Mouse (Mus musculus): Measurements from ENCODE around the gene 1700003E16Rik. TPM values are rescaled to one million over a fixed set of nuclear protein-coding genes. Genes with fewer than 3 reads are reported as not detected.

Gene 1700003E16Rik
- polyA plus RNA-seq, 1 experiment = not detected

GRCm38 (mm10) chr6:83117165-83117438 is 39.1 kb upstream of the 1700003E16Rik start:
- no peak overlapping the region for H3K4me3 ChIP-seq (ENCODE audit: insufficient read depth, low read depth, low read length)
- H3K27ac ChIP-seq (ENCODE audit: insufficient read depth, low read depth, low read length) = no peak overlapping the region
- WGBS = 73% methylated on average over 4 of the region's 4 CpGs
- TF ChIP-seq POLR2A (IDR thresholded peaks at IDR 0.05; ENCODE audit: insufficient read depth, low read depth, low read length) = no peak
- TF ChIP-seq CTCF (IDR thresholded peaks at IDR 0.05; ENCODE audit: insufficient read depth, low read depth, low read length) = no peak
- H3K4me1 ChIP-seq (ENCODE audit: control insufficient read depth, insufficient read depth, low read length) = peaks cover 22% of the 10 kb centered on the region

- no peak overlapping the region for H3K27ac ChIP-seq (ENCODE audit: insufficient read depth, low read depth, low read length)
- no peak for TF ChIP-seq POLR2A (IDR thresholded peaks at IDR 0.05; ENCODE audit: insufficient read depth, low read depth, low read length)
- no peak for TF ChIP-seq CTCF (IDR thresholded peaks at IDR 0.05; ENCODE audit: insufficient read depth, low read depth, low read length)
- WGBS = 91% methylated on average over 13 of the region's 13 CpGs
- no peak overlapping the region for H3K4me3 ChIP-seq (ENCODE audit: insufficient read depth, low read depth, low read length)
- H3K4me1 ChIP-seq (ENCODE audit: control insufficient read depth, insufficient read depth, low read length) = peaks cover 24% of the 10 kb centered on the region
These were observed 38.6 kb upstream of the 1700003E16Rik start for GRCm38 (mm10) chr6:83117616-83118015.

- Histone ChIP-seq H3K4me3 (ENCODE audit: insufficient read depth, low read depth, low read length) (no peak overlapping the region), H3K27ac (ENCODE audit: insufficient read depth, low read depth, low read length) (no peak overlapping the region), H3K4me1 (ENCODE audit: control insufficient read depth, insufficient read depth, low read length) (peaks cover 27% of the 10 kb centered on the region)
- TF ChIP-seq POLR2A (IDR thresholded peaks at IDR 0.05; ENCODE audit: insufficient read depth, low read depth, low read length) = no peak
- no peak for TF ChIP-seq CTCF (IDR thresholded peaks at IDR 0.05; ENCODE audit: insufficient read depth, low read depth, low read length)
- WGBS = 76% methylated on average over 11 of the region's 11 CpGs
These were observed 37.8 kb upstream of the 1700003E16Rik start for GRCm38 (mm10) chr6:83118369-83118768.

GRCm38 (mm10) chr6:83118825-83119733 is 37.1 kb upstream of the 1700003E16Rik start:
- Histone ChIP-seq H3K4me1 (ENCODE audit: control insufficient read depth, insufficient read depth, low read length) (peaks cover 27% of the 10 kb centered on the region), H3K27ac (ENCODE audit: insufficient read depth, low read depth, low read length) (no peak overlapping the region), H3K4me3 (ENCODE audit: insufficient read depth, low read depth, low read length) (no peak overlapping the region)
- TF ChIP-seq POLR2A (IDR thresholded peaks at IDR 0.05; ENCODE audit: insufficient read depth, low read depth, low read length) (no peak), CTCF (IDR thresholded peaks at IDR 0.05; ENCODE audit: insufficient read depth, low read depth, low read length) (no peak)
- 74% methylated on average over 14 of the region's 14 CpGs for WGBS

- peaks cover 32% of the 10 kb centered on the region for H3K4me1 ChIP-seq (ENCODE audit: control insufficient read depth, insufficient read depth, low read length)
These were observed 36.5 kb upstream of the 1700003E16Rik start for GRCm38 (mm10) chr6:83119734-83120051.

GRCm38 (mm10) chr6:83120930-83121862 is 35.0 kb upstream of the 1700003E16Rik start, which contains the start of gene Wbp1:
Gene Wbp1, minus strand, starts transcription at chr6:83121559.
- peaks cover 27% of the 10 kb centered on the region for H3K4me1 ChIP-seq (ENCODE audit: control insufficient read depth, insufficient read depth, low read length)
- TF ChIP-seq POLR2A (IDR thresholded peaks at IDR 0.05; ENCODE audit: insufficient read depth, low read depth, low read length) = peak; percentile 79
- no peak for TF ChIP-seq CTCF (IDR thresholded peaks at IDR 0.05; ENCODE audit: insufficient read depth, low read depth, low read length)
- under 1% methylated on average over 38 of the region's 38 CpGs for WGBS
- peak within 1 kb of the TSS; percentile 82 for H3K4me3 ChIP-seq (ENCODE audit: insufficient read depth, low read depth, low read length)
- H3K27ac ChIP-seq (ENCODE audit: insufficient read depth, low read depth, low read length) = peak within 1 kb of the TSS; percentile 74

More at GRCm38 (mm10) chr6:83119734-83120051, 36.5 kb upstream of the 1700003E16Rik start:
- no peak overlapping the region for H3K4me3 ChIP-seq (ENCODE audit: insufficient read depth, low read depth, low read length)
- no peak overlapping the region for H3K27ac ChIP-seq (ENCODE audit: insufficient read depth, low read depth, low read length)
- 64% methylated on average over 7 of the region's 7 CpGs for WGBS
- TF ChIP-seq CTCF (IDR thresholded peaks at IDR 0.05; ENCODE audit: insufficient read depth, low read depth, low read length) = no peak
- no peak for TF ChIP-seq POLR2A (IDR thresholded peaks at IDR 0.05; ENCODE audit: insufficient read depth, low read depth, low read length)

GRCm38 (mm10) chr6:83121863-83122710 is 34.1 kb upstream of the 1700003E16Rik start:
- H3K27ac ChIP-seq (ENCODE audit: insufficient read depth, low read depth, low read length) = peak overlapping the region; percentile 18
- TF ChIP-seq POLR2A (IDR thresholded peaks at IDR 0.05; ENCODE audit: insufficient read depth, low read depth, low read length) (no peak), CTCF (IDR thresholded peaks at IDR 0.05; ENCODE audit: insufficient read depth, low read depth, low read length) (no peak)
- peak overlapping the region; percentile 82 for H3K4me3 ChIP-seq (ENCODE audit: insufficient read depth, low read depth, low read length)
- H3K4me1 ChIP-seq (ENCODE audit: control insufficient read depth, insufficient read depth, low read length) = peaks cover 27% of the 10 kb centered on the region
- 2% methylated on average over 52 of the region's 52 CpGs for WGBS

- peaks cover 27% of the 10 kb centered on the region for H3K4me1 ChIP-seq (ENCODE audit: control insufficient read depth, insufficient read depth, low read length)
- H3K27ac ChIP-seq (ENCODE audit: insufficient read depth, low read depth, low read length) = no peak overlapping the region
- TF ChIP-seq CTCF (IDR thresholded peaks at IDR 0.05; ENCODE audit: insufficient read depth, low read depth, low read length) (no peak), POLR2A (IDR thresholded peaks at IDR 0.05; ENCODE audit: insufficient read depth, low read depth, low read length) (no peak)
- WGBS = 89% methylated on average over 5 of the region's 5 CpGs
- no peak overlapping the region for H3K4me3 ChIP-seq (ENCODE audit: insufficient read depth, low read depth, low read length)
These were observed 33.2 kb upstream of the 1700003E16Rik start for GRCm38 (mm10) chr6:83122961-83123360.

Measured in olfactory bulb, adult 2 months (tissue).